Mouse (Mus musculus) G1E (cell line): Measurements from ENCODE around the gene Tcp11l2.

Experiments
- CTCF ChIP-seq: IDR thresholded peaks from 2 replicates; pipeline ENCODE4 v1.5.1; 2012; ENCODE audit warnings: low read depth, low read length, inconsistent platforms, mixed read lengths
- GATA1 ChIP-seq: IDR thresholded peaks from 2 replicates; pipeline ENCODE4 v1.6.1; 2012; ENCODE audit warnings: borderline replicate concordance, low read length, inconsistent platforms, mixed read lengths
- GATA2 ChIP-seq: IDR thresholded peaks from 2 replicates; pipeline ENCODE4 v1.6.1; 2012; ENCODE audit warnings: low read depth, low read length, inconsistent platforms, borderline replicate concordance
- TAL1 ChIP-seq: conservative IDR thresholded peaks from 2 replicates; pipeline ENCODE4 v1.6.1; 2012; ENCODE audit warnings: low read depth, low read length, inconsistent platforms, mixed read lengths

GRCm38 (mm10) chr10:84559986-84560385, 16.4 kb upstream of the Tcp11l2 start:
- no peak for TF ChIP-seq CTCF
- TF ChIP-seq GATA1, result no peak
- no peak for TF ChIP-seq TAL1
- TF ChIP-seq GATA2, result no peak
